Mouse (Mus musculus) left cerebral cortex, adult 11 months (tissue): Measurements from ENCODE around the gene Nsf.
A peak's percentile ranks its signal among the peaks of the same experiment; 100 is the strongest.
"Not testable (repeated sequence)": the region's sequence is repeated elsewhere in the genome, so short reads cannot be mapped to it uniquely, and the experiment has no call there.

ENCODE experiments used
- DNase-seq: peaks from one replicate; pipeline ENCODE4 v3.0.0; 2022; ENCODE audit warnings: low spot score

Nsf gene

DNA sequence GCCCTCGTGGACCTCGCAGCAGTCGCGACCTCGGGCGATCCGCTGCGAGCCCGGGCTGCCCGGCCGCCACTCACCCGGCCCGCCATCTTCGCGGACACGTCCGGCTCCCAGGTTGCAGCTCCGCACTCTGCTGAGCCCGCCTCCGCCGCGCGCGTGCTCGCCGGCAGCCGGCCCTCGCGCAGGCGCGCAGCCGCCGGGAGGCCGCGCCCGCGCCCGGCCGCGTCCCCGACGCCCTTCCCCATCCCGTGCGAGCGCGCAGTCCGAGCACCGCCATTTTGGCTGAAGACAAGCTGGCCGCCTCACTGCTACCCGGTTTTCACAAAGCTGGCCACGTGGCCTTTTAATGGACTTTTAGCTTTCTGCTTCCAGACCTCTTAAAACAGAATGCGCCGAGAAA is at the start of gene Nsf:
Nsf (minus strand) TSS at position 161 of the 397 bp plus-strand sequence.
- DNase-seq, result peak; percentile 77

DNA sequence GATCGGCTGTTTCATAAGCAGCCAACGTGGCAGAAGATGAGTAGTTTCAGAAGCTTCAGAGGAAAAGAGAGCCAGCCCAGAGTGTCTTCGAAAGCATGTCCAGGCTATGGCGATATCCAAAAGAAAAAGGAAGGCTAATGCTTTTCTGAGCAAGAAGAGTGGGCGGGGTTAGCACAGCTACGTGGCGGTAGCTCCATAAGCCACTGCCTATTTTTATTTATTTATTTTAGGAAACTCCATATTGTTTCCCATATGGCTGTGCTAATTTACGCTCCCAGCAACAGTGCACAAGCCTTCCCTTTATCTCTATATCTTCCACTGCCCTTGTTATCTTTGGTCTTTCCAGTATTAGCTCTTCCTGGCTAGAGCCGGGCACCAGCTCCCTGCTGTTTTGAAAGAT is 49.5 kb upstream of the Nsf start:
- peak; percentile 29 for DNase-seq

DNA sequence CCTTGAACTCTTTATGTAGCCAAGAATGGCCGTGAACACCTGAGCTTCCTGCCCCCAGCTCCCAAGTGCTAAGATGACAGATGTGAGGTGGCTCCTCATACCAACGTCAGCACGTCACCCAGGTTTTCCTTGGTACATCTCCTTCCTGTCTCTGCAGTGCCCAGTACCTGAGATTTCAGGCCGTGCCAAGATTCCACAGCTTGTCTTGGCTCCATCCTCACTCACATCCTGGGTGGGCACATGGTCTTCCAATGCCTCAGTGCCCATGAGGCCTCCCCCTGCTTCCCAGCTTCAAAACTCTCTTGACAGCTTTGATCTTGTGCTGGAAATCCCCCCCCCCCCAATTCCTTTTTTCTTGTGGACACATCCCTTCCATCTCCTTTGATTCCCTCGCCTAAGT is 48.3 kb upstream of the Nsf start:
- DNase-seq, result no peak

DNA sequence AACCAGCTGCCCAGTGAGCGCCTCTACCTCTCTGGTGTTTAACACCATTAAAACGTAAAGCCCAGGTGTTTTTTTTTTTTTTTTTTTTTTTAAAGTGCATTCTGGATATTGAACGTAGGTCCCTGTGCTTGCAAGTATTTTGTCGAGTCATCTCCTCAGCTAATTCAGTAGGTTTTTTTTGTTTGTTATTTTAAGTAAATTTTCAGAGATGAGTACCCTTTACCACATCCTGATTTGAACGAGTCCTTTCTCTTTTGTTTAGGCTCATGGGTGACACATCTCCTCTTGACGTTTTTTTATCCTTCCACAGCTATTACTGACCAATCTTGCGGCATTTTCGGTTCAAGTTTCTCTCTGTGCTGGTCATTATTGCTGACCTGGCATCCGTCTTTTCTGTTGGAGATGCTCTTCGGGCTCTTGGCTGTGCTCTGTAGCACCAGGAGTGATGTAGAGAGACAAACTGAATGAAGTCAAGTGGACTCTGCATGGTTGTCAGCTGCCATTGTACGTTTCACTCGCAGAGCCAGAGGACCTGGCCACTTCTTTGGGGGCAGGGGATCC is 47.6 kb upstream of the Nsf start:
- DNase-seq, result no peak

DNA sequence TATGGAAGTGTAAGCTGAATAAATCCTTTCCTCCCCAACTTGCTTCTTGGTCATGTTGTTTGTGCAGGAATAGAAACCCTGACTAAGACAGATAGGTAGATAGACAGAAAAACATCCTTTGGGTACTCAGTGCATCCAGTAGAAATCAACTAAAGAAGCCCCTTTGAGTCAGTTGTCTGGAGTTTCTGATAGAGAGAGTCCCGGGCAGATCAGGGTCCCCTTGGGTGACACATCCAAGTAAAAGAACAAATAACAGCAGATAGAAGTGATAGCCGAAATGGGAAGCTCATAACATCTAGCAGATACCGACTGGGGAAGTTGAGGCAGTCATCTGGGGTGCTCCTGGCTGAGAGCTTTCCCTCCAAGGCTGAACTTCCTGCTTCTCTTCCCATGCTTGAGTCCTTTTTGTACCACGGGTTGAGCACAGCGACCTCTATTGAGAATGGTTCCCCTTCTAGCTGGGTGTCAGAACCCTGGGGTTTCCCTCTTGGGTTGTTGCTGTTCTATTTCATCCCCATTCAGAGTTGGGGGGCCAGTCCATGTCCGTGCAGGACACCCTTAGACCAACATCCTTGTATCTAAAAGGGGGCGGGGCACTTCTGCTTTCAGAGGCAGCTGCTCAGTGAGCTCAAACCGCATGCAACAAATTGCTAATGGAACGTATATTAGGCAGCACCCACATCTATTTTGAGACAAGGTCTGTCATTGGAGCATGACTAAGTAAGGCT is 47.0 kb upstream of the Nsf start:
- DNase-seq, result no peak

DNA sequence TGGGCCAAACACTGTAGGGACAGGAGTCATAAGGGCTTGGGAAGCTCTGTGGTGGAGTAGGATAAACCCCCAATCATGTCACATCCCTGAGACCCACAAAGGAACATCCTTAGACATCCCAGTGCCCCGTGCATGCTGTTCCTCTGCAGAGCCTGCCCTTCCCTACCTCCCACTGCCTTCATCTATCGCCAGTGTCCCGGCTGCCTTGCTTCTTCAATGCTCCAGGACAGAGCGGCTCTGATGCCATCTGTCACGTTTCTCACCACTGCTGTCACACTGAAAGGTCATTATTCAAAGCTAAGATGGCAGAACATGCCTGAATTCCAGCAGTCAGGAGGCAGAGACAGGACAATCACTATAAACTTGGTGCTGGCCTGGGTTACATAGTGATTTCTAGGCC is 44.9 kb upstream of the Nsf start:
- DNase-seq, result no peak

DNA sequence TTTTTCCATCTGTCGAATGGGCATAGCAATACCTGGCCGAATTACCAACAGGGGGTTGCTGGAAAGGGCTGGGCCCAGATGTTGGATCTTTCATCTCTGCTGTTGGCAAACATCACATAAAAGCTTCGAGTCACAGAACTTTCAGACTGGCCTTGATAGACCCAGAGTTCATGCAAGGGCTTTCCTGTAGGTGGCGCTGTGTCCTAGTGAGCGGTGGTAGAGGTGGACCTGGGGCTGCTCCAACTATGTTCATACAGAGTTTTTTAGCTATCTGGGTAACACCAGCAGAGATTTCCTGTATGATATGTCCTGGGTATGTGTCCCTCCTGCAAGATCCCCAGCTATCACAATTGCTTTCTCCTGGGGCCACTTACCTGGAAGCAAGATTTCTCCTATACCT is 43.5 kb upstream of the Nsf start:
- DNase-seq, result peak; percentile 62

DNA sequence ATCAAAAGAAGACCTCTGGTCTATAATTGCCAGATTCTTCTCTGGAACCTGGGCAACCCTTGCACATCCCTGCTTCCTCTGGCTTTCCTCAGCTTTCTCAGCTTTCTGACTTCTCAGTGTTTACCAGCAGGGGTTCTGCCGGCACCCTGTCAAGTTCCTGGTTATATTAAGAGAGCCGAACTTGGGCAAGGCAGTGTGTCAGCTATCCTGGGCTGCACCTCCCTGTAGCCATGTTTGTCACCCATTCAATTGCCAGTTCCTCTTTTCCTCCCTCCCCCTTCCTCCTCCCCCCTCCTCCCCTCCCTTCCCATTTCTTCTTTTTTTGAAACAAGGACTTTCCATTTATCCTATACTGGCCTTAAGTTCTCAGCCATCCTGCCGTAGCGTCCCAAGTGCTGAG is 38.8 kb upstream of the Nsf start:
- DNase-seq, result no peak

DNA sequence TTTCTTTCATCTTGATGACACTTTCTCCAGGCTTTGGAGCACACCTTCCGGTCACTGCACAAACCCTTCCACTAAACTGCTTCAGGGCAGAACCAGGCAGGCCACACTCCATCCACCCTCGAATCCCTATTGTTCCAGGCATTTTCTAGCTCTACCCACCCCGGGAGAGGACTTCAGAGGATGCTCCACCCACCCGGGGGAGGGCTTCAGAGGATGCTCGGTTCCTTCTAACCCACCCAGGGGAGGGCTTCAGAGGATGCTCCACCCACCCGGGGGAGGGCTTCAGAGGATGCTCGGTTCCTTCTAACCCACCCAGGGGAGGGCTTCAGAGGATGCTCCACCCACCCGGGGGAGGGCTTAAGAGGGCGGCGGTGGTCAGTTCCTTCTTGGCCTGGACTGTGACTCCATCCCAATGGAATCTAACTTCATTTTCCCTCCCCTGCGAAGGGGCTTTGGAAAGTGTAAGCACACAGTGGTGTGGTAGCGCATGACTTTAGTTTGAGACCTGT is 36.2 kb upstream of the Nsf start:
- DNase-seq, result not testable (repeated sequence)

DNA sequence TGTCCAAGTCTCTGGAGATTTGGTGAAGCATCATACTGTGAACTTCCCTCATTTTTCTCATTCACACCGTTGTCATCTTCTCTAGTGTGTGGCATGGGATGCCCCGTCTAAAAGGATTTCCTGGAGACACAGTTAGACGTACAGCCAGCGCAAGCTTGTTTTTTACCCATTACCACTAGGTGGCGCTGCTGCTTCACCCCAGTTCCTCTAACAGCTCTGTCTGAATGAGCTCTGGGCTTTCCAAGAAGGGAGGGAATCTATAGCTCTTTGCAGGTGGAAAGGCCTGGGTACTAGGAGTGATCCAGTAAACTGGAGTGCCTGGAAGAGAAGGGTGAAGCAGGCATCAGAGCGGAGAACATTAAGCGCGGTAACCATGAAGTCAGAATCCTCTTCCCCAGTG is 33.6 kb upstream of the Nsf start:
- DNase-seq, result peak; percentile 44

DNA sequence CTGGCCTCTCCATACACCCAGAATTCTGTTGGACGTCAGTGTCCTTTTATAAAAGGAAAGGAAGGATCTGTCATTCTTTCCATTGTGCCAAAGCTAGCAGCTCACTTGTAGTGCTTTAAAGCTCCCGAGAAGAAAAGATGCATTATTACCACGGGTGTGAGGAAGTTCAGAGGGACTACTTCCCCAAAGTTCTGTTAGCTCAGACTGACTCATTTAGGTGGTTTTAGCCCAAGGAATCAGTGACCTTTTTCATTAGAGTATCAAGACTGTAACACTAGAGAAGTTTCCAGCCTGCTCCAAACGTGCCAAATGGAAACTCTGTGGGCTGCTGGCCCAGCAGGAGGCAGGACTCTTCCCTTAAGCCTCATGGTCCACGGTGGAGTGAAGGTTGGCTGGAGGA is 30.2 kb upstream of the Nsf start:
- no peak for DNase-seq

DNA sequence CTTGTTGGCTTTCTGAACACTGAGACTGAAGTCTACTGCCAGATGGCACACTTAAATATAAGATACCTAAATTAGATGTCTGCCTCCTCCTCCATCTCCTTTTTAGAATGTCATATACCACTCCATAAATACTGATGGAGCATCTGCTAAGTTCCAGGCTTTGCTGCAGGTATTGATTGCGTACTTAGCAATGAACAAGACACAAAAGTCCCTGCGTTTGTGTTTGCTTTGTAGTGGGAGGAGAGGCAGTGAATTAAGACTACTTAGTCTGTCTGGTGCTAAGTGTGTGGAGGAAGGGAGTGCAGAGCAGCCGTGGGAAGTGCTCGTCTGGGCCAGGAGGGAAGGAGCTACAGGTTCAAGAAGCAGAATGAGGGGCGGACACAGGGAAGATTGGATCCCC is 28.0 kb upstream of the Nsf start:
- DNase-seq, result no peak

DNA sequence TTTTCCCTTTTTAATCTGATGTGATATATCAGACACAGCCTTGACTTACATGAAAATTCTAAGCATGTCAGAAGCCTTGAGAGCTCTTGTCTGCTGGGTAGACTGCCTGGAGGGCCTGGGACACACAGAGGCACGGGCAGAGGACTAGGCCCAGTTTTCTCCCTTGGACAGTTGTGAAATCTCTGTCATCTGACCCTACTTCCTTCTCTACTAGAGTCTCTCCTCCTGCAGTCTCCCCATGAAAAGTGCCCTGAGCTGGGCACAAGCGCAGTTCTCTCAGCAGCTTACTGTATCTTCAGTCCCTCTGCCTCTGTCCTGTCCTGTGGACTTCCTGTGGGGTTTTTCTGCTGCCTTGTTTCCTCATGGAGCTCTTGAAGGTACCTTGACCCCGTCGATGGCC is 25.5 kb upstream of the Nsf start:
- DNase-seq, result no peak

DNA sequence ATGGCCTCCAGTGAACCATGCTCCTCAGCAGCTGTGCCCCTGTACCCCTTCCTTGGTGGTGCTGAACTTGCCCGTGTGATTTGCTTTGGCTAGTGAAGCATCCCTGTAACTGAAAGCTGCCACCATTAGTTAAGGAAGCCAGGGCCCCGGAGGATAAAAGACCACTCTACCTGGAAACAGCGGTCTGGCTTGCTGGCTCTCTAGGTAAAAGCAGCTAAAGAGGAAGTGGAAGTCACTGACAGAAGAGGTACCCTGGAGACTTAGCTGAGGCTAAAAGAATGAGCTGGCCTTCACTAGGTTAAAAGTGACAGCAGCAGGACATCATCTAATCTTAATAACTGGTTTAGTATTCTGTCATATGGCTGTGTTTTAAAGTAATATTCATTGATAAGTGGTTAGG is 17.0 kb upstream of the Nsf start:
- no peak for DNase-seq

DNA sequence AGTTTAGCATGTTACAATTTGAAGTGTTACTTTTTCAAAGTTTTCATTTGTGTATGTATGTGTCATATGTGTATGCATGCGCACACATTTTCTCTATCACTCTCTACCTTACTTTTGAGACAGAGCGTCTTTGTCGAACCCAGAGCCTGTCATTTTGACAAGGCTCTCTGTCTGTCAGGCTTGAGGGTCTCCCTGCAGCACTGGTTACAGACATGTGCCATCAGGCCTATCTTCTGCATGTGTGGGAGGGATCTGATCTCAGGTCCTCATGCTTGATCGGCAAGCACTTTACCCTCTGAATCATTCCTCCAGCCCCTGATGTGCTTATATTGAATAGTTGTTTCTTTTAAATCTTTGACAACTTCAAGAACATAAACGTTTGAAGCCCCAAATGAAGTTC is 15.4 kb upstream of the Nsf start:
- no peak for DNase-seq

DNA sequence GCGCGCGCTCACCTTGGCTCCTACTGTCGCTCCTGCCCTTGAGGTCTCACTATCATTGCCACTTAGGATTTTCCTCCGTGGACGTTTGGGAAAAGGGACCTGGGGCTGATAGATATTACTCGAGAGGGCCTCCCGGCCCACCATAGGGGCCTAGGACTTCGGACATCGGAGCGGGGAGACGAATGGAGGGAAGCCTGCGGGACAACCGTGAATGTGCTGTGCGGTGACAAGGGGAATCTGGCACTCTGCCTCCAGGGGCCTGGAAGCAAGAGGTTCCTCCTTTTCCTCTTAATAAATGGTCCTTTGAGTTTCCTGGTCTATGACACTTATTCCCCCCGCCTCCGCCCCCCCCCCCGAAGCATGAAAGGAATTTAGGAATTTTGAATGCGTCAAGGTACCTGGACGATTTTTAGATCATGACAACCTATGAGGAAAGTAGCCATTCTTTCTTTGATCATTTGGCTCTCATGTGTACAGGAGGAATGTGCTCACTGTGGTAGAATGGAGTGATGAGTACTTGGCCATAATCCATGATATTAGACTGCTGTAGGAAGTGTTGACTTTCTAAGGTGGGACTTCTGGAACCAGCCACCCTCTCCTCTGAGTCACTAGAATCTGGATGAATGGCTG is 13.4 kb upstream of the Nsf start:
- DNase-seq, result no peak

DNA sequence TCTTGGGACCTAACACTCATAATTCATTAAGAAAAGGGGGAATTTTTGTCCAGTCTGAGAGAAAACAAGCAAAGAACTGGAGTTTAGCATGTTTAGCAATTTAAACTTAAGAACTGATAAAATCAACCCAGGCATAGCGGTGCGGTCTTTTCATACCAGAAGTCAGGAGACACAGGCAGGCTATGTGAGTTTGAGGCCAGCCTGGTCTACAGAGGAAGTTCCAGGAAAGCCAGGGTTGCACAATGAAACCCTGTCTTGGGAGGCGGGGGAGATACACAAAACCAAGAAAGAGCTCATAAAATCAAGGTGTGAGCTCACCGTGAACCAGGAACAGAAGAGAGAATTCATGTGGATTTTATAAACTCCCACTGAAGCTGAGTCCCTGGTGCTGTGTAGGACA is 3.0 kb upstream of the Nsf start:
- DNase-seq, result no peak

DNA sequence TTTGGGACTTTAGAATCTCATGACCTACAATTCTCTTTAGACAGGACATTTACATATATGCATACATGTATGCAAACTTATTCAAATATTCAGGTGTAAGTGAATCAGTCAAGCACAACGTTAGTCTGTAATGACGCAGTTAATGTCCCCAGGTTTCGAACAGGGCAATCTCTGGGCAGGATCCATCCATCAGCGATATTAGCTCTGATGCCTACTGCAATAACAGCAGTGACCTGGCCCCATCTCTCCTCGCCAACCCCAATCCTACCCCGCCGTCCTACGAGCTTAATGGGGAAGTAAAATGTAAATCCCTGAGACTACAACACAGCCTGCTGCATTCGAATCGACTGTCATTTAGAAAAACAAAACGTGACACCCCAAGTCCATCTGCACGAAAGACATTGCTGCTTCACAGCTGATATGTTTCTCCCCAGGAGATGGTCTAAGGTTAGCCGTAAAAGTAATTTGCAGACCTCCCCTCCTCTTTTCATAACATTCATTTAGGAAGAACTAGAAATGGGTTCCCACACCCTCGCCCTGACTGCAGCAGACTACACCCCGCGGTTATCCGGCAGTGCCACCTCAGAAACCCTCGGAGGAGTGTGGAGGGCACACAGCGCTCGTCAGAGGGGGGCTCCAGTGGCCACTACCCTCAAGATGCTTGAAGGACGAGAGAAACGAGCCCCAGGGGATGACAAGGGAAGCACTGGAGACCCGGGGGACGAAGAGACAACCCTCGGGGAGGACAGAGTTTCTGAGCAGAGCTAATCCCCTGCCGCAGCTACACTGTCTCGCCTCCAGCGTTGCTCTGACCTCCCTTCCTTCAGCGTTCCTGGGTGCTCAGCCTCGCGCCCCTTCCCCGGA is 592 bp downstream of the Nsf start:
- DNase-seq, result no peak

DNA sequence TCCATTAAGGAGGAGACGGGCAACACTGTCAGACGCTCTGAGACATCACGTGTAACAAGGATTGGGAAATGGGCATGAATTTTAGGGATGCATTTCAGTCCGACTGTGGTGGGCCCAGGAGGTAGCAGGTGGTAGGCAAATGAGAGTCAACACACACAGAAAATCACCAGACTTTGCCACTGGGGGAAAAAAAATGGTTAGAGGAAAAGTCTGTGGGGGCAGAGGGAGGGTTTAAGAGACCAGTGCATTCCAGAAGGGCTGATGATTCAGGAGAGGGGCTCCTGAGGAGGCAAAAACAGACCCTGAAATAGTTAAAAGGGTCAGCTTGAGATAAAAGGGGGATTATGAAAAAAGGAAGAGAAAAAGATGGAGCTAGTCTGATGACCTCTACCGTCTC is 1.2 kb downstream of the Nsf start:
- DNase-seq, result no peak

DNA sequence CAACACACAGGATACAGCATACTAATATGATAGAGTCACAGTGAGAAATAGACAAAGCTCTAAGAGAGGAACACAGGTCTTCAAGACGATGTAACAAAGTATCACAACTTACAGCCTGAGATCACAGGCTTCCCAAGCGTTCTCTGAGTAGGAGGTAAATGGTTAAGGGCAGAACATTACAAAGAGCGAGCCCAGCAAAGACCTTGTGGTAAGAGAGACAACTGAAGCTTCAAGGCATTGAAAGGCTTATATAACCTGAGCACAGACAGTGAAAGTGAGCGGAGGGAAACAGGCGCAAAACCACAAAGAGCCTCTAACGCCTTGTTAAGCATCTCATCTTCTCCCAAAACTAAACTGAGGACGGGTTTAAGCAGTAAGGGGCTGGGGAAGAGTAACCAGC is 2.8 kb downstream of the Nsf start:
- DNase-seq, result no peak

DNA sequence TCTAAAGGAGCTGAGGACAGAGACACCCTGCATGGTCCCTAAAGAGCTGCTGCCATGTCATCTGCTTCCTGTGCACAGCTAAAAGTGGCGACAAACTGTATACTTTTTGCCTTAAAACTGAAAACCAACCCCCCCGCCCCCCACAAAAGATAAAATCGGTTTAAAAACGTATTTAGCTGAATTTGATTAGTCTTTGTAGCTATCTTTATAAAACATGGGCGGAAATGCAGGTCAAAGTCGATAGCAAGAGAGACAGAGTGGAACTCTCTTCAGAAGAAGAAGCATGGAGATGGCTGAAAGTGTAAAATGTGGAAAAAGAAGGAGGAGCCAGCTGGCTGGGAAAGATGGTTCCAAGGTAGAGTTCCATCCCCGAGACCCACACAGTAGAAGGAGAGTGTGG is 4.9 kb downstream of the Nsf start:
- DNase-seq, result no peak

DNA sequence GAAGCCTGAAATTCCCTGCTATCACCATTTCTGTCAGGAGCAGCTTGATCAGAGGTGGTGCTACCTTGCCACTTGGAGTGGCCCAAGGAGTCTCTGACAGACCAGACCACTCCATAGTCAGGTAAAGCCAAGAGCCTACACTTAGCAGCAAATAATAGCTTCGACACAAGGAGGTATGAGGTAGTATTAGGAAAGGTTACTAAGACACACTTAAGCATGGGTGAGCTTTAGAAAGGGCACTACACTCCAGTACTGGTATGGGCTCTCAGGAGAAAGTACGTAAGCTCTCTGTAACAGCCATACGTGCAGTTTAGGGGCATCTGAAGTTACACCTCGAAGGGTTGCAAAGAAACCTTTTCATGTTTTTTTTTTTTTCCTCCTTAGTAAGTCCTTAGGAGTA is 11.1 kb downstream of the Nsf start:
- no peak for DNase-seq

DNA sequence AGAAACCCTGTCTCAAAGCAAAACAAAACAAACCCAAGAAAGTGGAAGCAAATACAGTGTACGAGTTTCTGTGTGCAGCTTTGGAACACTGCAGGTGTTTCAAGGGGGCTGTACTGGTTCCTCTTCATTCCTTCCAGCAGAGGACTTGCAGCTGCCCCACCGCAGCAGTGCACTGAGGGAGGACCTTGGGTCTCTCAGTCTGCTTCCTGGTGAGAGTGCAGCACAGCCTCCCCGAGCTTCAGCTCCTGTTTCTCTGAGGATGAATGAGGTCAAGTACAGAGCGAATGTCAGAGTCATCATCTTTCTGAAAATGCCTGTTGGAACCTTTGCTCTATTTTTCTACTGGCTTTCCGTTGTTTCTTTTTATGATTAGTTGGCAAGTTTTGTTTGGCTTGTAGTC is 12.5 kb downstream of the Nsf start:
- no peak for DNase-seq
